1 mouse cellular context compared by ENCODE assay signal in the genomic region with DNA sequence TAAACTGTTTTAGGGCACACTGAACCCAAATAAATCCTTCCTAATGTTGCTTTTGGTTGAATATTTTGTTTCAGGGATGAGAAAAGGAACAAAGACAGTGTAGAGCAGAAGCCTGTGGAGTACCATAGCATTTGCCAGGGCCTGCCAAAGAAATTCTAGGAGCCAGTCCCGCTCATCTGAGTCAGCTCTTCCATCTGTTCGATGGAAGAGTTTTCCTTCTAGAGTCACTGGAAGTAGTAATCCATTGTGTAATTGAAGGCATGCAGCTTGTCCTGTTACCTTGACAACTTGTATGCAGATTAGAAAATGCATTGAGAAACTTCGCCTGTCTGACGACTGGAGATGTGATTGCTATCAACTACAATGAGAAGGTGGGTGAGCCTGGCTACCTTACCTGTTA.
TF ChIP-seq lines count a peak whose summit lies in the region.

No protein-coding gene starts in this region.

TF ChIP-seq in MEL, 35 proteins besides CTCF, POLR2A, EP300 and RAD21:
- TF ChIP-seq CHD2 (IDR thresholded peaks at IDR 0.05; ENCODE audit: low read length) (no peak), NELFE (IDR thresholded peaks at IDR 0.05; ENCODE audit: low read depth, low read length) (no peak), E2F4 (IDR thresholded peaks at IDR 0.05; ENCODE audit: borderline replicate concordance, low read depth, low read length) (no peak), RCOR1 (IDR thresholded peaks at IDR 0.05; ENCODE audit: low read depth, low read length) (no peak), CHD1 (IDR thresholded peaks at IDR 0.05; ENCODE audit: low read depth, low read length) (no peak), ZC3H11A (IDR thresholded peaks at IDR 0.05; ENCODE audit: low read depth, low read length) (no peak), POLR2AphosphoS5 (IDR thresholded peaks at IDR 0.05; ENCODE audit: borderline replicate concordance, low read depth, low read length) (no peak), USF2 (IDR thresholded peaks at IDR 0.05; ENCODE audit: borderline replicate concordance in 1 of 2, insufficient read depth in 1 of 2, low read depth in 1 of 2, low read length in 2 of 2) (no peak), UBTF (IDR thresholded peaks at IDR 0.05; ENCODE audit: borderline replicate concordance, insufficient read depth, low read depth, low read length) (no peak), ELF1 (IDR thresholded peaks at IDR 0.05; ENCODE audit: low read depth, low read length) (no peak), SIN3A (IDR thresholded peaks at IDR 0.05; ENCODE audit: low read length) (no peak), MXI1 (IDR thresholded peaks at IDR 0.05; ENCODE audit: low read depth, low read length) (no peak)
TF ChIP-seq in MEL: peak in this region for 0.
